Mouse (Mus musculus) ovary, postnatal 14 days (tissue): ENCODE results near the gene Plxdc1.

ENCODE experiments used
- DNase-seq: peaks from one replicate; pipeline ENCODE4 v3.0.0; 2022; ENCODE audit warnings: low spot score

The Plxdc1 gene

DNA sequence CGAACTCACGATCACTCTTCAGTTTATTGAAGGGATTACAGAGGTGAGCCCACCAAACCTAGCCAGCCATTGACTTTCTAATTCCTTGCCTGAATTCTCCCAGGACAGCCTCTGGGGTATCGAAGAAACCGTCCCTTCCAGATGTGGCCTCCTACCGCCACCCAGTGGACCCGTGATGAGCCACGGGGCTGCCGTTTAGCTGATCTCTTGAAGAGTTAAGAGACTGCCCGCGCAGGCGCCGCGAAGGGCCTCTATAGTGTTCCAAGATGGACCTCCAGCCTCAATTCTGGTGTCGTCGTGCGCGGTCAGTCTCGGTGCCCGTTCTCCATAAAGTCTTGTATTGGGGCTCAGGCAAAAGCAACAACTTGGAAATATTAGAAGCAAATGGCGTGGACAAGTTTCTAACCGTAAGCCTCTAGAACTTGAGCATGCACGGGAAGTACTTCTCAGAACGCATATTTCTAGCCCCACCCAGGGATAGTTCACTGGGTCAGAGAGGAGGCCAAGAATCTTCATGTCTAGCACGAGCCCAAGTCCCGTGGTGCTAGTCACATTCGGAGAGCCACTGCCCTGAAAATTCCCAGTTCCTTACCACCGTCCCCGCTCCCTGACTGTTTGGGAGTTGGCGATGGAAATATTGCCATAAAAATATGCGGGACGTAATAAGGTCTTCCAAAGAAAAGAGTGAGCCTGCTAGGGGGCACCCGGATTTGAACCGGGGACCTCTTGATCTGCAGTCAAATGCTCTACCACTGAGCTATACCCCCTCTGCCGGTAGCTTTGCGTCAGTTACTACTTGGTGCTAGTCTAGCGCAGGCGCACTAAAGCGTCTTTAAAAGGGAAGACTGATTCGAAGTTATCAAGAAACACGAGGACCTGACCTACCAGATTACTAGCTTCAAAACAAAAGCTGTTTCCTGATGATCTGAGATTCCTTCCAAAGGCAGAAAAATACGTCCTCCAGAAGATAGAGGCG, 1.6 kb upstream of the Plxdc1 start:
- peak; percentile 98 for DNase-seq

DNA sequence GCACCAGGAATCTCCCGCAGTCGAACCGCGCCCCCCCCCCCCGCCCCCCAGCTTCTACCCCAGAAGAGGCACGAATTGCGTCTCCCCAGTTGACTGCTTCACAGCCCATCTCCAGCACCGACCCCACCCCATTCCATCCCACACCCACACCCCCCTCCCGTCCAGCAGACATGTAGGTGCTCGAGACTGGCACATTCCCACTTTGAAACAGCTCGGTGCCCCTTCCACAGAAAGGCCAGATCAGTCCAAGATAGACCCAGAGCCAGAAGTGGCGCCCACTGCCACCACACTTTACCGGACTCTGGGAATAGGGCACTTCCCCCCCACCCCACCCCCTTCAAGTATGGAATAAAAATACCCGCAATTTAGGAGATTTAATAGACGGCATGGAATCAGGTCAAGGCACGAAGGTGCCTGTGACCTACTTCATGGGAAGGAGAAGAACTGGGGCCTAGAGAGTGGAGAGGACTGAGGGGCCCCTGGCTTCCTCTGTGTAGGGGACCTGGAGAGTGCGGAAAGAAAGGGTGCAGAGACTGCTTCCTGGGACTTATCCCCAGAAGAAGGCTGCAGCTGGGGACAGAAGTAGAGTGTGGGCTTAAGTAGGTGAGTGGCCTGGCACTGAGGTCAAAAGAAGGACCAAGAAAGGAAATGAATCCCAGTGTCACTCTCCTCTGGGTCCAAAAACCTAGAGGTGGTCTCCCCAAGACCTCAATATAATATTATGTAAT, 658 bp upstream of the Plxdc1 start:
- DNase-seq = no peak

DNA sequence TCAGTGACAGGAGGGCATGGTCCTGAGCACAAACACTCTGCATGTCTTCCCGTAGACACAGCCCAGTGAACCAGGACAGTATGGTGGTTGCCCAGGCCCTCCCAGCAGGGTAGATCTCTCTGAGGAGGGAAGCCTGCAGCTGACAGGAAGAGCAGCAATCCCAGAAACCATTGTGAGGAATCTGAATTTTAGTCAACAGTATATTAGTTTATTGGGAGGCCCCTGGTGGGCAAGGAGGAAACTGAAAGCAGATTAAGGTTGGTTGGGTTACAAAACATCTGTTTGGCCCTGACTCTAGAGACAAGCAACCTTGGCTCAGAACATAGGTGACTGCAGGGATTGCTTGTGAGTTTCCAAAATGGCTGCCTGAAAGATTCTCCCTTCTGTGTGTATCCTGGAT, 2.3 kb downstream of the Plxdc1 start:
- DNase-seq = no peak

DNA sequence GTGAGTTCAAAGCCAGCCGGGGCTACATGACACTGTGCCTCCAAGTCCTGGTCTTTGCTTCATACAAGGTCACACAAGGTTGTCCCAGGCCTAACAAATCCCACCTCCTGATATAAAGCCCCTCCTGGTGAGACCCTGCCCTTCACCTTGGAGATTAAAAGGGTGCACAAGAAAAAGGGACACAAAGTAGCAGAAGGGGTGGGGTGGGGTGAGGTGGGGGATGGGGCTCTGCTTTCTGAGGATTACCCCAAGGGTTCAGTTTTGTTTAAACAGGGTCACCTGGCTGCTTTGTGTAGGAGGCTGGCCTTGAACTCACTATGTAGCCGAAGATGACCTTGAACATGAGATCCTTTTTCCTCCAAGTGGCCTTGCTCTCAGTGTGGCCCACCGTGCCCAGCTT, 2.7 kb downstream of the Plxdc1 start:
- no peak for DNase-seq

DNA sequence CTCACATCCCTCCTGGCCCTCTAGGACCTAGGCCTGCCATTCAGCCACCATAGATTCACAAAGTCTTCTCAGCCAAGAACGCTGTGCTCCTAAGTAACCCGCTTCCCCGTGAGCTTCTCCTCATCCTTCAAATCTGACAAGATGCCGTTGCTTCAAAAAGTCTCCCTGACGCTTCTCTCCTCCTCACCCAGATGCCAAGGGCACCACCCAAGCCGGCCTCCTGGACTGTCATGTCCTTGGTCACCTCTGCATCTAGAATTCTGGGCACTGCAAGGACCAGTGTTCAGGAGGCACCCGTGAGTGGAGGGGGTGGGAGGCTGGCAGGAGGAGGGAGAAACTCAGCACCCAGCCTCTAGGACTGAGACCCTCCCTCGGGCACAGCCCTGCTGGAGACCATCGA, 3.5 kb downstream of the Plxdc1 start:
- DNase-seq = no peak

DNA sequence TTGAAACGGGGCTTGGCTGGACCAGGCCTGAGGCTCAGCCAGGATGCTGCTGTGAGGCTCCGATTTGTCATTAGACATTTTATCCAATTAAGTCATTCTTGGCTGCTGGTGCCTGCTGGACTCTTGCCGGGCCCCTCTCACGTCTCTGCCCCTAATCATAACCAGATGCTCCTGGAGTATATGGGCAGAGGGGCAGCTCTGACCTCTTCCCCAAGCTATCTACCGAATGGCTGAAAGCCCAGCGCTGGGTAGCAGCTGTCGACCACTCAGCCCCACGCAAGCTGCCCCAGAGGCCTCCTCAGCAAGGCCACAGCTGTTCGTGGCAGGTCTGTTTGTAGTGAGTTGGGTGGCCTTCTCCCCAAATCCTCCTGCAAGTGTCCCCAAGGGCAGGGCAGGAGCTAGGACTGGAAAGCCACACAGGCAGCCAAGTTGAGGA, 5.7 kb downstream of the Plxdc1 start:
- DNase-seq = no peak

DNA sequence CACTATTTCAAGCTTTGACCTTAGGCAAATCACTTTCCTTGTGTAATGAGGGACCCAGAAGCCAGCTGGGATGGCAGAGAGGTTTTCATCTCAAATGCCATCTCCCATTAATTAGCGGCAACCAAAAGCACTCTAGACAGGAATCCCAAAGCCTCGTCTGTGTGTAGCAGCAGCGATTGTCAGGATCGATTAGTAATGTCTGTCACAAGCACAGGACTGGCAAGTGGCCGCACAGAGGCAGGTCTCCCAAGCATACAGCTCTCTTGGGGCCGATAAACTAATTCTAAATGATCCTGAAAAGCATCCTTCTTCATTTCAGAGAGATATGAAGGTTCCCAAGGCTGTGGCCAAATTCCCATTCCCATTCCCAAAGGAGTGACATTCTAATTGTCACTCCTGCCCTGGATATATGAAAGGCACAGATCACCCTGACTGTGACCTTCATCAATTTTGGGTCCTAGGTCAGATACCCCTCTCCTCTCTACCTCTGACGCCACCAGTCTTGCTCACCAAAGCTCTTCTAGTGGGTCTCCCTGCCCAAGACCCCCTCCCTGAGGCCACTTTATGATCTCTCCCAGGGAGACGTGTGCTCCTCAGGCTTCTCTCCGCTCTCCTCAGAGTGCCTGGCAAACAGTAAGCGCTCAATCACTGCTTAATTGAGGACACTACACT, 6.3 kb downstream of the Plxdc1 start:
- DNase-seq = no peak

DNA sequence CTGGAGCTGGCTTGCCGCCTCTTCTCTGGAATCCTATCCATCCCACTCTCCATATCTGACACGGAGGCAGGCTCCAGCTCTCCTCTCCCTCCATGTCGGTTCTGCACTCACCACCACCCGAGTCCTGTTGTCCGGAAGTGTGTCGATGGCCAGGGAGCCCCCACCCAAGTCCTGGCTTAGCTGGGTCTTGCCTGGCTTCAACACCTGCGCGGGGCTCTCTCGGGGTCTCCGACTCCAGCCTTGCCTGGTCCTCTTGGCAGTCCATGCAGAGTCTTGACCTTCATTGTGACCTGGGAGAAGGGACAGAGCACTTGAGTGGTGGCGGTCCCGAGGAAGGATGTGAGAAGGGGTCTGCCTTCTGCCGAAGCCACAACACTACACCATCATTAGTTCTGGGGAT, 7.9 kb downstream of the Plxdc1 start:
- DNase-seq = no peak

DNA sequence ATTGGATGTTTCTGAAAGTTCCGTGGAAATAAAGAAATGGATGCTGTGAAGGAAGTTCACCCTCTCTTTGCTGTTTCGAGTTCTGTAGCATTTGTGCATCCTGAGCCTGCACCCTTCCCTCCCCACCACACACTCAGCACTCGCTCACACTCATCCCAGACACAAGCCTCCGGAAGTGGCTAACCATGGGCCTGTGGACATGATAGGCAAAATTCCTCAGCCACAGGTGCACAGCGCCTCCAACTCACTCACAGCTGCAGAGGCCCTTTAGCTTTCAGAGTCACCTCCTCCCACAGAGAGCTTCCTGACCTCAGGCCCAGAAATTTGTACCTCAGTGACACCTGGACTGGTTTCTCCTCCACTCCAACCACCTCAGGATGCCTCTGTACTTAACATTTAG, 8.4 kb downstream of the Plxdc1 start:
- no peak for DNase-seq

DNA sequence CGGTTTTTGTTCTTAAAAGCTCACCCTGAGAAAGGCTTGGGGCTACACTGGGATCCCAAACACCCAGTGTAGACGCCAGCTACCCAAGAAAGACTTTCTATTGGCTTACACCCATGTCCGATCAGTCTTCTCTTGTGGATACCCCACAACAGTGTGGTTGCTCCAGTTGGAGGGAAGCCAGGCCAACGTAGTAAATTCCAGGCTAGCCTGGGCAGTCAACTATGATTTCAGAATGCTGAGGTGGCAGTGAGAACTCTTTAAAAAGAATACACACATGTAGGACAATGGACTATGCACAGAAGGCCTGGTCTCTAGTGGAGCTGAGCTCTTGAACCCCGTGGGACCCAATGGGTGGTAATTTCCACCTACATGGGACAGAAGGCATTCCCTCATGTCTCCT, 11.5 kb downstream of the Plxdc1 start:
- DNase-seq = no peak

DNA sequence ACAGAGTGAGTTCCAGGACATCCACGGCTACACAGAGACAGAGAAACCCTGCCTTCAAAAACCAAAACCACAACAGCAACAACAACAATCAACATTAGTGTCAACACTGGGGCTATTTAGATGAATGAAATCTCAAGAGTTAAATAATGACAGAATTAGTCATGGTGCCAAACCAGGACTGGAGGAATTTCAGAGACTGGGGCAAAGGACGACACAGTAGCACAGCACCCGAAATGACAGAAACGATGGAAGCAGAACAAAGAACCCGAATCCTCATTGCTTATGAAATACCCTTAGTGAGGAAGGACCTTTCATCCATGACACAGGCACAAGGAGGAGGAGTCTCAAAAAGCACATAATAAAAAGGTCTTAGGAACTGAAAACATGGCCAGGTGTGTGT, 12.1 kb downstream of the Plxdc1 start:
- DNase-seq = no peak

DNA sequence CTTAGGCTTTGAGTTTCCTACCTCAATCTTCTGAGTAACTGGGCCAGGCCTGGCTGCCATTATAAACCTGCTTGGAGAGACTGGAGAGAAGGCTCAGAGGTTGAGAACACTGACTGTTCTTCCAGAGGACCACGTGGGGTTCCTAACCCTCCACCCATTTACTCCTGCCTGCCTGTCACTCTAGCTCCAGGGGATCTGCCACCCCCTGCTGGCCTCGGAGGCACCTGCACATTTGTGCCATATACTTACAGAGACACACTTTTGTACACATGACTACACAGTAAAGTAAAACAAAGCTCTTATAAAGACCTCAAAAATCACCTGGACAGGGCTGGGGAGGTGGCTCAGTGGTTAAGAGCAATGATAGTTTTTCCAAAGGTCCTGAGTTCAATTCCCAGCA, 13.8 kb downstream of the Plxdc1 start:
- no peak for DNase-seq

DNA sequence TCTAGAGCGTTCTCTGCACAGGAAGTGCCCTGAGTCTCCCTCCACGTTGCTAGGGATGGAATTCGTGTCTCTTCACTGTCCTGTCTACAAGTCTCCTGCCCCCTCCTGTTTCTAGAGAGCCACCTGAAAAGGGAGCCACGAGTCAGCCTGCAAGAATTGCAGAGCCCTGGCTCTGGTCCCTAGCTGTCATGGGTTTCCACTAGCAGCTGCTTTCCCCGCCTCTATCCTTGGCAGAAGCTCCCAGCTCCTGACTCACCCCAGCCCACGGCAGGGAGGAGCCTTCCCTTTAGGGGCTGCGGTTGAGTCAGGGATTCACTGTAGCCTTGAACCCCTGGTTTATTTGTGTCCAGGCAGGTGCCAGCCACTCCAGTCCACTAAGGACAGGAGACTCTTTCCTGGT, 15.0 kb downstream of the Plxdc1 start:
- DNase-seq = peak; percentile 46

DNA sequence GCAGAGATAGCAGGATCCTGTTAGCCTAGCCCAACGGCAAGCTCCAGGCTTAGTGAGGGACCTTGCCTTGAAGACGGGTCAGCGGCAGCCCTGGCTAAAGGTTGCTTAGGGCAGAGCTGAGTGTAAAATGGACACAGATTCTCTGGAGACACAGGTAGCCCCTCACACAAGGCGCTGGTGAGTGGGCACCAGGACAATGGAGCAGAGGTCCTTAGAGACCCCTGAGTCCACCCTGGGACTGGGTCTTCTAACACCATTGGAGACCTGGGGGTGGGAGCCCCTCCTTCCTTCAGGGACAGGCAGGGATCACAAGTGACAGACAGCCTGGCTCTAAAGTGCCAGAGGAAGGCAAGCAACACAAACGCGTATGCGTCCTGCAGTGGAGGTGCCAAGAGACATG, 15.5 kb downstream of the Plxdc1 start:
- DNase-seq = no peak

DNA sequence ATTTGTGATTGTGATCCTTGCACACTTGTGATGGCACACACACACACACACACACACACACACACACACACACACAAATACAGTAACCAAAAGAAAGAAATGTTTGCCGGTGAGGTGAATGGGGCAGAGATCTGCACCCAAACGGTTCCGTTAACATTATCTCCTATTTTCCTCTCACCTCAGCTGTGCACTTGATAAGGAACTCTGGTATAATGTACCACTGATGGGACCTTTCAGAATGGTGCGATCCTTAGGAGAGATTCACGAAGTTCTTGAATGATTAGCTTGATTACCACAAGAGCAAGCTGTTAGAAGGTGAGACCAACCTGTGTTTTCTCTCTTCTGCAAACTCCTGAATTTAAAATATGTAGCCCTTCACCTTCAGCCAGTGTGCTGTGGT, 17.9 kb downstream of the Plxdc1 start:
- no peak for DNase-seq

DNA sequence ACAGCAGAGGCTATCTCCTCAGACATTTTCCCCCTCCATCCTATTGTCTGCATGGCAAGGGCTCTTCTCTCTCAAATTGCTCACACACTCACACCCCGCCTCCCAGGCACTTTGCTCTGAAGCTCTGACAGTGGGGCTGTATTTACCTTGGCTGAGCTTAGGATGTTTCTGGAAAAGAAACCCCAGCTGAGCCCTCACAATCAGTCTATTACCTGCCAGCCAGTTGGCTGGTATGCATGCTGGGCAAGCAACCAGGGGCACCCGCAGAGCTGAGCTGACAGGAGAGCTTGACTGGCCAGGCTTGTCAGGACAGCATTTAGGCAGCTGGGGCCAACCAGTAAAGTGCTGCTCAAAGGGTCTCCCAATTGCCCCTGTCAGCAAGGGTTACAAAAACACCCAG, 19.1 kb downstream of the Plxdc1 start:
- no peak for DNase-seq

DNA sequence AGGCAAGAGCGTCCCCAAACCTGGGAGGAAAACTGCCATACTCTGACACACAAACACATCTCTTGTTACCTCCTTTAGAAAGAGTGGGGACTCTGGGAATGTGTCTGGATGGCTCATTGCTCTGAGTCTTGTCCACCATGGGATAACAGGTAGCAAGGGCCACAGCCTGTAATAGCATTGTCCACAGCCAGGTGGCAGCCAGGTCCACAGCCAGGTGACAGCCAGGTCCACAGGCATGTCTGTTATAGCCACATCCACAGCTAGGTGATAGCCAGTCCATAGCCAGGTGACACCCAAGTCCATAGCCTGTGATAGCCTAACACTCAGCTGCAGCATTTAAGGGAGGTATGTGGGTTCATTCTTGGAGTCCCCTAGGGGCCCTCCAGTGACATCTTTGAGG, 25.3 kb downstream of the Plxdc1 start:
- DNase-seq = no peak

DNA sequence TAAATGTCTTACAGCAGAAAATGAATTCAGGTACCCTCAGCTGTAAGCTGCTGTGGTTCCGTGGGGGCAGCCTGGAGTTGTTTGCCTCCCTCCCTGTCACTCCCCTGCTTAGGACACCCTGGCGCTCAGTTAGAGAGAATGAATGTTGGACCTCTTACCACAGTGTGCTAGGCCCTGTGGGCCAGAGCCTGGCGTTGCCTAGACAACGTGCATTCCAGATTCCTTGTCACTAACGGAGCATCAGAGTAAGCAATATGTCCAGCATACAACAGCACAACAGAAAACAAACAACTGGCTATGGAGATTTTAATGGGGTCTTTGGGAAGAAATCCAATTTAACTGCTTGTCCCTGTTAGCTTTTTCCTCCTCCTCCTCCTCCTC, 27.0 kb downstream of the Plxdc1 start:
- DNase-seq = no peak

DNA sequence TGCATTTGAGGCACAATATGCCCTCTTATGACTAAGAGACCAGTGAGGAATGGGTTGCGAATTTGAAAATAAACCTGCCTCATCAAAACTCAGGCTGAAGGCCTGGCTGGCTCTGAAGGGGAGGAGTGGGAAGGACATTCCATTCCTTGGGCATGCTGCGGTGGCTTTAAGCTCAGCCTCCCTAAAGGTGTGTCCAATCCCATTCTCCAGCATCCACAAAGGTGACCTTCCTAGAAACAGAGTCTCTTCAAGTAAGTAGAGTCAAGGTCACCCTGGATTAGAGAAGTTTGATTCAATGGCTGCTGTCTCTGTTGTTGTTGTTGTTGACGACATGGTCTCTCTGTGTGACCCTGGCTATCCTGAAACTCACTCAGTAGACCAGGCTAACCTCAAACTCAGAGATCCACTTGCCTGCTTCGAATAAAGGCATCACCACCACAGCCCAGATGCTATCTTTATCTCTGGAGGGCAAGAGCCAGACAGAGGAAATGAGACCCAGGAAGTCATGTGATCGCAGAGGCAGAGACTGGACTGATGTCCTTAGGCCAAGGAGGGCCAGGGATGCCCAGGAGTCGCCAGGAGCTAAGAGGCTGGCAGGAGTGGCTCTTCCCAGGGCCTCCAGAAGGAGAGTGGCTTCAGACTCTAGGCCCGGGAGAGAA, 27.5 kb downstream of the Plxdc1 start:
- DNase-seq = no peak

DNA sequence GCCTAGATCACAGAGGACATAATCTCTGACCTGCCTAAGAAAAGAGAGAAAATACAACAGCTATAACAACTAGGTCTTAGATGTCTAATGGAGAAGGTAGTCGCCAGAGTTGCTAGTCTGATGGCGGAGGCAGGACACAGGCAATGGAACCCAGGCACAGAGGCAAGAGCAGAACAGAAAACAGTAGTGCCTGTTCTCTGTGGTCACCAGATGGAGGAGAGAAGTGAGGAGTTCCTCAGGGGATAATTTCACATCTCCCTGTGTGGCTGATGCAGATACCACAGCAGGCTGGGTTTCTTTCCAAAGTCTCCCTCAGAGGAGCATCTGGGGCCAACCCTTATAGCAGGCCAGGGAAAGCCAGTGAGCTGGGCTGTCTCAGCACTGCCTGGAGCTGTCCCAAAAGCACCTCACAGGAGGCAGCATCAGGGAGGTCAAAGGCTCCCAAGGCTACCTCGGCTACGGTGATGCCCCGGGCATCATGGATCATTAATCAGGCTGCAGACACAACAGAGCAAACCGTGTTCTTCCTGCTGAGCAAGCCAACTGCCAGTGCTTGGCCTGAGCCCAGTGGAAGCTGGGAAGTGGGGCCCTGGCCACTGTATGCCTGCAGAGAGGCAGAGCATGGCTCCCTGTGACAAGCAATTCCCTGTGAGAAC, 29.2 kb downstream of the Plxdc1 start:
- no peak for DNase-seq

DNA sequence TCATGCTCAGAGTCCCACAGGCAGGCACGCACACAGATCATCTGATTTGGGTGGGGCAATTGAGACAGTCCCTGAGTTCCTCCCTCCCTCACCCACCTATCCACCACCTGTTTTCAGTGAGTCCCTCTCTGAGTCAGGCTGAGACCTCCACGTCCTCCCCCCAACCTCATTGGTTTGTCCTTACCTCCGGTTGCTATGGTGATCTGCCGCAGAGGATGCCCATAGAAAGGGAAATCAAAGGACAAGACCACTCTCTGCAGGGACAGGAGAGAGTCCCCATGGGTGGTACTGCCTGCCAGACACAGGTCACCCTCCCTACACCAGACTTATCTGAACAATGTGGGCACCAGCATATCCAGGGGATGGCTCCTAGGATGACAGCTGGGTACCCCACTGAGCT, 30.3 kb downstream of the Plxdc1 start:
- DNase-seq = no peak
